Mouse (Mus musculus): ENCODE results near the gene Btbd35f20. TPM values are rescaled to one million over a fixed set of nuclear protein-coding genes. Genes with fewer than 3 reads are reported as not detected.
"Not testable (repeated sequence)": the region's sequence is repeated elsewhere in the genome, so short reads cannot be mapped to it uniquely, and the experiment has no call there.

Gene Btbd35f20
- total RNA-seq (2021): not detected
- polyA plus RNA-seq (2012; rRNA removed): not detected in 2 replicates
- long read RNA-seq: 0 reads

GRCm38 (mm10) chrX:4291145-4291544 lies at the start of gene Btbd35f20:
Gene Btbd35f20 (minus strand): TSS chrX:4291245.
- H3K36me3 ChIP-seq (ENCODE audit: control insufficient read depth, insufficient read depth, low read length); DNase-seq; H3K27me3 ChIP-seq (ENCODE audit: control insufficient read depth, insufficient read depth, low read length); H3K79me2 ChIP-seq (replicated peaks; ENCODE audit: control insufficient read depth, insufficient read depth, low read length); H3K4me3 ChIP-seq; H3K27ac ChIP-seq; intact Hi-C loops (cut with DNase I); H3K9ac ChIP-seq (ENCODE audit: low read depth, low read length); H3K4me1 ChIP-seq (ENCODE audit: control insufficient read depth, insufficient read depth, low read length): not testable (repeated sequence)
- WGBS: no CpG with 5 or more reads among the region's 4 CpGs

Other genes starting within 250 kb of the Btbd35f20 start
- gene Btbd35f28, start 94.7 kb downstream of the Btbd35f20 start, total RNA-seq (2021): not detected
- gene Btbd35f28, start 94.7 kb downstream of the Btbd35f20 start, polyA plus RNA-seq (2012; rRNA removed): not detected in 2 replicates
- gene Btbd35f17, start 79.4 kb upstream of the Btbd35f20 start, total RNA-seq (2021): not detected
- gene Btbd35f17, start 79.4 kb upstream of the Btbd35f20 start, polyA plus RNA-seq (2012; rRNA removed): not detected in 2 replicates